Mouse (Mus musculus) heart, embryonic 16.5 days (tissue): ENCODE results near the gene Fhl3. TPM values are rescaled to one million over a fixed set of nuclear protein-coding genes. Genes with fewer than 3 reads are reported as not detected.
"Not testable (repeated sequence)": the region's sequence is repeated elsewhere in the genome, so short reads cannot be mapped to it uniquely, and the experiment has no call there.

Experiments
- ATAC-seq: fragments of 200-750 bp; cut with Nextera tagmentation; replicated peaks from 2 replicates; pipeline ENCODE4 v1.8.0; 2017; ENCODE audit warnings: moderate number of reproducible peaks; ENCODE audit not compliant: insufficient read depth, low FRiP score; ENCODE audit errors: extremely low read depth
- H3K27ac ChIP-seq: fragments of 300-500 bp; sonication (generic); 2 replicates; pipeline ENCODE4 v1.5.1; 2014; ENCODE audit warnings: mild to moderate bottlenecking, low read length, control low read depth, moderate library complexity
- H3K27me3 ChIP-seq: fragments of 300-500 bp; sonication (generic); 2 replicates; pipeline ENCODE4 v1.6.1; 2014; ENCODE audit warnings: low read length, mixed read lengths; ENCODE audit not compliant: control insufficient read depth, insufficient read depth
- H3K36me3 ChIP-seq: fragments of 300-500 bp; sonication (generic); 2 replicates; pipeline ENCODE4 v1.6.1; 2014; ENCODE audit not compliant: control insufficient read depth, insufficient read depth
- H3K4me1 ChIP-seq: fragments of 300-500 bp; sonication (generic); 2 replicates; pipeline ENCODE4 v1.6.1; 2014; ENCODE audit warnings: low read length, mixed read lengths; ENCODE audit not compliant: control insufficient read depth, insufficient read depth
- H3K4me2 ChIP-seq: fragments of 300-500 bp; sonication (generic); 2 replicates; pipeline ENCODE4 v1.6.1; 2014; ENCODE audit warnings: low read depth, mild to moderate bottlenecking, control low read depth, low read length
- H3K4me3 ChIP-seq: fragments of 300-500 bp; sonication (generic); 2 replicates; pipeline ENCODE4 v1.5.1; 2014; ENCODE audit warnings: mild to moderate bottlenecking, control low read depth, low read length
- H3K9ac ChIP-seq: fragments of 300-500 bp; sonication (generic); 2 replicates; pipeline ENCODE4 v1.6.1; 2014; ENCODE audit warnings: low read length, control low read depth
- H3K9me3 ChIP-seq: fragments of 300-500 bp; sonication (generic); replicated peaks from 2 replicates; pipeline ENCODE4 v1.6.1; 2016; ENCODE audit warnings: low read length; ENCODE audit not compliant: control insufficient read depth
- WGBS: fragments of 180-500 bp; shearing (Covaris S2); extraction: QIAGEN DNeasy Blood & Tissue Kit; methylation state at CpG from one replicate; pipeline ENCODE4 v1.1.7; 2014; 5-methylcytosine and 5-hydroxymethylcytosine counted together
- polyA plus RNA-seq: library from polyadenylated mRNA; unstranded; fragments of >200 nt; fragmentation: Nextera tagmentation; extraction: Ambion mirVana; gene quantifications from 2 replicates; pipeline ENCODE4 v1.2.1, GENCODE M21; 2015

Fhl3 gene
- polyA plus RNA-seq, 1 experiment from 2014 or later, result 3.8 TPM

- H3K4me2 ChIP-seq, result peak overlapping the region; percentile 92
- no peaks in the 10 kb centered on the region for H3K27me3 ChIP-seq
- no peak overlapping the region for H3K4me3 ChIP-seq
- H3K9ac ChIP-seq, result no peak overlapping the region
- H3K4me1 ChIP-seq, result peaks cover 26% of the 10 kb centered on the region
- H3K36me3 ChIP-seq, result peaks cover under 1% of the 10 kb centered on the region
- H3K27ac ChIP-seq, result no peak overlapping the region
- no peaks in the 10 kb centered on the region for H3K9me3 ChIP-seq
- ATAC-seq, result no peak
- 11% methylated on average over 5 of the region's 5 CpGs for WGBS
These were observed 10.3 kb downstream of the Fhl3 start for GRCm38 (mm10) chr4:124710776-124711291.

DNA sequence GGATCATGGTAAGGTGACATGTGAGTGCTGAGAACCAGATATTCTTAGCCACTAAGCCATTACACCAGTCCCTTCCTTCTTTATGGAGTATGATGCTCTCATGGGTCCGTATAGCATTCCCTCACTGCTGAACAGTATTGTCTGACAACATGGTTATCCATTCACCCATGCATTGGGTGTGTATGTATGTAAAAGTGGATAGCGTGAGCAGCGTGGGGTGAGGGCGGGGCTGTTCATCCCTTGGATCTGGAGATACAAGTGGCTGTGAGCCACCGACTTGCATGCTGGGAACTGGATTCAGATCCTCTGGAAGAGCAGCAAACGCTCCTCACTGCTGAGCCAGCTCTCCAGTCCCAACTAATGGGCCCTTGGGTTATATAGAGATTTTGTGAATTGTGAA is 12.1 kb downstream of the Fhl3 start:
- Histone ChIP-seq H3K27me3 (no peaks in the 10 kb centered on the region), H3K4me1 (peaks cover 32% of the 10 kb centered on the region), H3K36me3 (peaks cover 10% of the 10 kb centered on the region), H3K4me3 (no peak overlapping the region), H3K4me2 (no peak overlapping the region), H3K9ac (no peak overlapping the region), H3K9me3 (no peaks in the 10 kb centered on the region), H3K27ac (no peak overlapping the region)
- 77% methylated on average over 6 of the region's 6 CpGs for WGBS
- no peak for ATAC-seq

DNA sequence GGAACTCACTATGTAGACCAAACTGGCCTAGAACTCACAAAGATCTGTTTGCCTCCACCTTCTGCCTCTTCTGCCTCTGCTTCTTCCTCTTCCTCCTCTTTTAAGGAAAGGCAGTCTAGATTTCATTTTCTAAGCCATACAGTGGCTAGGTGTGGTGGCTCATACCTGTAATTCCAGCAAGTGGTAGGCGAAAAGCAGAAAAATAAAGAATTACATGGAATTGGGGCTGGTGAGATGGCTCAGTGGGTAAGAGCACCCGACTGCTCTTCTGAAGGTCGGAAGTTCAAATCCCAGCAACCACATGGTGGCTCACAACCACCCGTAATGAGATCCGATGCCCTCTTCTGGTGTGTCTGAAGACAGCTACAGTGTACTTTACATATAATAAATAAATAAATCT is 13.3 kb downstream of the Fhl3 start:
- Histone ChIP-seq H3K36me3 (peaks cover 23% of the 10 kb centered on the region), H3K4me1 (peaks cover 28% of the 10 kb centered on the region)
- H3K9ac ChIP-seq, H3K4me3 ChIP-seq, H3K4me2 ChIP-seq, ATAC-seq, H3K27ac ChIP-seq, H3K27me3 ChIP-seq, H3K9me3 ChIP-seq: not testable (repeated sequence)
- WGBS, result 79% methylated on average over 5 of the region's 5 CpGs

DNA sequence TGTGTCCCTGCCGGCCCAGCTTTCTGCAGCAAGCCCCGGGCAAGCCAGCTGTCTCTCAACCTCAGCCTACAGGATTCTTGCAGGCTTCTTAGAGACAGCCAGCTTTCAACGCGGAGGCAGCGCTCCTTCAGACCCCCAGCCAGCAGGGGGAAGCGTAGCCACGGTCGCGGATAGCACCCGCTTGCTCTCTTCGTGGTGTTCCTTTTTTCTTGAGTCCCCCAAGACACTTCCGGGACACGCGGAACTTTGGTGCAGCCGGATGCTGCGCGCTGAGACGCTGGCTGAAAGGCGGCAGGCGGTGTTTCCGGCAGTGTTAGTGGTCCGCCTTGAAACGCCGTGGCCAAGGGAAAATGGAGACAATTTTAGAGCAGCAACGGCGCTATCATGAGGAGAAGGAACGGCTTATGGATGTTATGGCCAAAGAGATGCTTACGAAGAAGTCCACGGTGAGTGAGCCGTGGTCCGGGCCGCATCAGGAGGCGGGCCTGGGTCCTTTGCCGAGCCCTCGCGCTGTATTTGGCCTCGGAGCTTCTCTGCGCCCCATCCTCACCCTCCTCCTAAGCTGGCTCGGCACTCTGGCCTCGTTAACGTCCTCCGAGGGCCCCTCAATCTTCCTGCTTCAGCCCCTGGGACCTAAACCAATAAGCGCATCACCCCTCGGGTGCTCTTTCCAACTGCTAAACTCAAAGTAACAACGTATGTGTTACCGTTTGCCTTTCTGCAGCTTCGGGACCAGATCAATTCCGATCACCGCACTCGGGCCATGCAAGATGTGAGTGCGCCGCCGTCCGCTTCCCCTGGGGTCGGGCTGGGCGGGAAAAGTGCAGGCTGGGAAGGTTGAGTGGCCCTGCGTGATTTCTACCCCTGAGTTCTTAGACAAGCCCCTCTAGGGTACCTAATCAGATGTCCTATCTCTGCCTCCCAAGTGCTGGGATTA is 14.3 kb downstream of the Fhl3 start, which contains the start of gene Sf3a3:
Gene Sf3a3 (plus strand): TSS at position 232 of the 937 bp plus-strand sequence.
- under 1% methylated on average over 57 of the region's 57 CpGs for WGBS
- Histone ChIP-seq H3K9ac (peak within 1 kb of the TSS; percentile 95), H3K9me3 (no peaks in the 10 kb centered on the region), H3K4me3 (peak within 1 kb of the TSS; percentile 99), H3K36me3 (peaks cover 30% of the 10 kb centered on the region), H3K27me3 (no peaks in the 10 kb centered on the region), H3K4me1 (peaks cover 21% of the 10 kb centered on the region), H3K4me2 (peak within 1 kb of the TSS; percentile 96), H3K27ac (peak within 1 kb of the TSS; percentile 70)
- ATAC-seq, result peak; percentile 89

DNA sequence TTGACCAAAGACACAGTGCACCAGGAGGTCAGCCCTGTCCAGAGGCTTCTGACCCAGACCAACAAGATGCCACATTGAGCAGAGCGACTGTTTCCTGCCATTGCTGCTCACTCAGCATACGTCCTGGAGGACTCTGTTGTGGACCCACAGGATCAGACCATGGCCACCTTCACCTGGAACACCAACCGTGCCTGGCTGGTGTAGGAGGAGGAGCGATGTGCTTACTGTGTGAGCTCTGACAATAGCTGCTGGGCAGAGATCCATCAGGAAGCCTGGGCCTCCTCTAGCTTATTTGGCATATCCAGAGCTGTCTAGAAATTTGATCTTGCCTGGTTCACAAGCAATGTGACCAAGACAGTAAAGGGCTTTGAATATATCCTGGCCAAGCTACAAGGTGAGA is 18.6 kb downstream of the Fhl3 start:
- peaks cover 13% of the 10 kb centered on the region for H3K4me1 ChIP-seq
- WGBS, result 92% methylated on average over 4 of the region's 4 CpGs
- no peak overlapping the region for H3K4me3 ChIP-seq
- peaks cover 60% of the 10 kb centered on the region for H3K36me3 ChIP-seq
- no peak overlapping the region for H3K9ac ChIP-seq
- H3K4me2 ChIP-seq, result no peak overlapping the region
- H3K27ac ChIP-seq, result no peak overlapping the region
- H3K9me3 ChIP-seq, result no peaks in the 10 kb centered on the region
- ATAC-seq, result no peak
- no peaks in the 10 kb centered on the region for H3K27me3 ChIP-seq

- no peak overlapping the region for H3K9ac ChIP-seq
- 84% methylated on average over 6 of the region's 6 CpGs for WGBS
- no peak for ATAC-seq
These were observed 25.6 kb downstream of the Fhl3 start for GRCm38 (mm10) chr4:124726121-124726520.

GRCm38 (mm10) chr4:124736952-124737351 is 36.5 kb downstream of the Fhl3 start:
- 76% methylated on average over 2 of the region's 2 CpGs for WGBS
- Histone ChIP-seq H3K27ac (no peak overlapping the region), H3K4me2 (no peak overlapping the region), H3K4me1 (peaks cover 2% of the 10 kb centered on the region; the same call in 1 of the 2 replicates), H3K9ac (no peak overlapping the region), H3K27me3 (no peaks in the 10 kb centered on the region), H3K36me3 (peaks cover 9% of the 10 kb centered on the region; the same call in 1 of the 2 replicates), H3K4me3 (no peak overlapping the region), H3K9me3 (no peaks in the 10 kb centered on the region)
- ATAC-seq, result no peak

More at GRCm38 (mm10) chr4:124726121-124726520, 25.6 kb downstream of the Fhl3 start:
- Histone ChIP-seq H3K4me1 (no peaks in the 10 kb centered on the region), H3K27me3 (no peaks in the 10 kb centered on the region), H3K4me3 (no peak overlapping the region), H3K4me2 (no peak overlapping the region), H3K9me3 (no peaks in the 10 kb centered on the region), H3K27ac (no peak overlapping the region), H3K36me3 (peaks cover 83% of the 10 kb centered on the region)

GRCm38 (mm10) chr4:124737486-124737885 is 37.0 kb downstream of the Fhl3 start:
- H3K27ac ChIP-seq, result no peak overlapping the region
- 71% methylated on average over 5 of the region's 5 CpGs for WGBS
- ATAC-seq, result no peak
- H3K9me3 ChIP-seq, result no peaks in the 10 kb centered on the region
- H3K27me3 ChIP-seq, result no peaks in the 10 kb centered on the region
- 0 out of 2 replicates have a peak, but pooled peaks cover 5% of the 10 kb centered on the region for H3K36me3 ChIP-seq
- no peak overlapping the region for H3K4me2 ChIP-seq
- H3K4me1 ChIP-seq, result peaks cover 7% of the 10 kb centered on the region; the same call in 1 of the 2 replicates
- no peak overlapping the region for H3K9ac ChIP-seq
- H3K4me3 ChIP-seq, result no peak overlapping the region

DNA sequence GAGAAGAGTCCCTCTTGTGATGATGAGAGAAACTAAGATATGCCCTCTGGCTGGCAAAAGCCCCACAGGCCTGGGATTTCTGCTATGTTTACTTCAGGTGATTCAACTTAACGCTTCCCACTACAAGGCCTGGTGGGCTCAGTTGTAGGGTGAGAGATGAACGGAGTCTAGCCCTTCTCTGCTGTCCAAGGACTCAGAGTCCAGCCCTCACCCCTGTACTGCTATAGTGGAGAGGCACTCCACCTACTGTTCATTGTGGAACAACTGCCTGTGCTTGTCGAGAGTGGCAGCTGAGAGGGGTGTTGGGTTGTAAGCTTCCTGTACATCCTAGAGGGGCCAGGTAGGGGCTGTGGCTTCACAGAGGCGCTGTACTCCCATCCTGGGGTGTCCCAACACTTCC is 37.5 kb downstream of the Fhl3 start:
- Histone ChIP-seq H3K4me1 (peaks cover 7% of the 10 kb centered on the region; the same call in 1 of the 2 replicates), H3K4me3 (no peak overlapping the region), H3K27ac (no peak overlapping the region), H3K4me2 (no peak overlapping the region), H3K9ac (no peak overlapping the region), H3K36me3 (0 out of 2 replicates have a peak, but pooled peaks cover 4% of the 10 kb centered on the region), H3K27me3 (no peaks in the 10 kb centered on the region), H3K9me3 (no peaks in the 10 kb centered on the region)
- 45% methylated on average over 4 of the region's 4 CpGs for WGBS
- ATAC-seq, result no peak
